Mouse (Mus musculus) thymus, postnatal 0 days (tissue): ENCODE data around the gene Srp54c. TPM values are rescaled to one million over a fixed set of nuclear protein-coding genes. Genes with fewer than 3 reads are reported as not detected.
A peak's percentile ranks its signal among the peaks of the same experiment; 100 is the strongest.
"Not testable (repeated sequence)": the region's sequence is repeated elsewhere in the genome, so short reads cannot be mapped to it uniquely, and the experiment has no call there.

Experiments used
- DNase-seq: peaks from one replicate; pipeline ENCODE4 v3.0.0-alpha.2; 2015; ENCODE audit warnings: low spot score
- polyA plus RNA-seq: library from polyadenylated mRNA; unstranded; fragments of >200 nt; fragmentation: Nextera tagmentation; extraction: Ambion mirVana; gene quantifications from 2 replicates; pipeline ENCODE4 v1.2.1, GENCODE M21; 2015

Srp54c gene
- 72.5 and 81.4 TPM in 2 replicates for polyA plus RNA-seq

DNA sequence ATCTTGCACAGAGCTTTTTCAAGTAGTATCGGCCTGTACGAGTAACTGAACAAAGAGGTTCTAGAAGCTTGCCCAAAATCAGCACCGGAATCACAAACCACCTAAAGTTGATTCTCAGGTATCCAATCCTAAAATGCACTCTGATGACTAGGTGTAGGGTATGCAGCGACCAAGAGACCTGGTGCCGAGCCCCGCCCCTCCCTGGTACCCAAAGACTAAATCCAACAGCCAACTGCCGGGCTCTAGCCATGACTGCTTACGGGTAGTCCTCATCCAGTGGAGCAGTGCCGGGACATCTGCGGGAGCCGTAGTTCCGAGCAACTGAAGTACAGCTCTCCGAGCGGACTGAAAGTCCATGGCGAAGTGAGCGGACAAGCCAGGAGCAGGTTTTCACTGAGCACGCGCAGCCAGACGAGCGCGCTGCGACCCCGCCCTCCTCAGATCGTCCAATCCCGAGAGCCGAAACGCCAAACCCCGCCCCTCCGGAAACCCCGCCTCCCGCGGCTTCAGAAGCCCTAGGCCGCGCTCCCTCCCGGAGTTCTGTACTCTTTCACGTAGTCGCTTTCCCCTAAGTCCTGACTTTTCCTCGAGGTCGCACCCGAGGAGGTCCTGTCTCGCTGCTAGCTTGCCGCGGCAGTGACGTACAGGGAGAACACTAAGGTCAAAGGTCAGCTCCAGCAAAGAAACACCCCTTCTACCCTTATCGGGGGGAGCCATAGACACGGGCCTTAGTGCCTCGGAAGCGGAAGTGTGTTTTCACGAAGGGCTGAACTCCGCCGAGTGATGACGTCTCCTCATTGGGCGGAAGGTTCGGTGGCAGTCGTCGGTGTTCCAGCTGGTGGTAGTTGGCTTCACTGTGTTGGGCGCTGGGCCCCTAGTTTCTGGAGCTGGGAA, at the start of gene Srp54c:
Gene Srp54c, plus strand, starts transcription at position 543 of the 894 bp plus-strand sequence.
- not testable (repeated sequence) for DNase-seq

DNA sequence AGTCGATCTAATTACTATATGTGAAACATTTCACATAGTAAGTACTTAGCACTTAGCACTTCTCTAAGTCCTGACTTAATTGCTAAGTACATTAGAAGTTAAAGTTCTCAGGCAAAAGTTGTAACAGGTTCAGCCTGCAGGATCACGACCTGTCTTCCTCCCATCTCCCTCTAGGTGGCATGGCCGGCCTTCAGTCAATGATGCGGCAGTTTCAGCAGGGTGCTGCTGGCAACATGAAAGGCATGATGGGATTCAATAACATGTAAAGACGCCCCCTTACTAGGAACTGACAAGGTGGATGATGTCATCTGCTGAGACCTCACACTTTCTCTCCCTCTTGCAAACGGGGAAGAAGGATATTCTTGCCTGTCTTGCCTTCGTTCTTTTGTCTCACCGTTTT, 42.3 kb upstream of the Srp54c start:
- DNase-seq, result not testable (repeated sequence)

DNA sequence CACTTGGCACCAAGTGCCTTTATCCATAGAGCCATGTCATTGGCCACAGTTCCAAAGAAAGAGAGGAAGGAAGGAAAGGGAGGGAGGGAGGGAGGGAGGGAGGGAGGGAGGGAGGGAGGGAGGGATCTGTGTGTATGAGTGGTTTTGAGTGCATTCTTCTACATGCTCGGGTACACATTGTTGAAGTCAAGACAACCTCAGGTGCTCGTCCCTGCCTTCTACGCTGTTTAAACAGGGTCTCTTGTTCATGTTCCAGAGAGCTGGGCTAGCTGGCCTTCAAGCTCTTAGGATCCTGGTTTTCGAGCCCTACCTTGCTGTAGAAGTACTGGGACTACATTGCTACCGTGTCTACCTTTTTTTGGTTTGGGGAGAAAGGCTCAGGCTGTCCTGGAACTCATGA, 40.8 kb upstream of the Srp54c start:
- not testable (repeated sequence) for DNase-seq

DNA sequence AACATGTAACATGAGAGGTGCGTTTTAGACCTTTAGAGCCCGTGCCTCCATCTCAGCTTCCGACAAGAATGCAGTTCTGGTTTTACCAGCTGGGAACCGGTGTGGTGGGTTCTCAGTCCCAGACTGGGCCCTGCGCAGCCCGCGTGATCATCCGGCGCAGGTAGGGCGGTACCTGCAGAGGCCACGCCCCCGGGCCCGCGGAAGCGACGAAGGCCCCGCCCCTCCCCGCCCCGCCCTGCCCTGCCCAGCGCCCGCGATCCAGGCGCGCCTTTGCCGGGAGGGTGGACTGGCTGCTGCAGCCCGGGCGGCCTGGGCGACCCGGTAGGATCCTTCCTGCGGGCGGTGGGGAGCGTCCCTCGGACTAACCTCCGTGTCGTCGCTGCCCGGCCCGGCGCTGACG, 30.7 kb upstream of the Srp54c start, which contains the start of gene 1700047I17Rik2:
Gene 1700047I17Rik2, plus strand, starts transcription at position 287 of the 400 bp plus-strand sequence.
- not testable (repeated sequence) for DNase-seq

DNA sequence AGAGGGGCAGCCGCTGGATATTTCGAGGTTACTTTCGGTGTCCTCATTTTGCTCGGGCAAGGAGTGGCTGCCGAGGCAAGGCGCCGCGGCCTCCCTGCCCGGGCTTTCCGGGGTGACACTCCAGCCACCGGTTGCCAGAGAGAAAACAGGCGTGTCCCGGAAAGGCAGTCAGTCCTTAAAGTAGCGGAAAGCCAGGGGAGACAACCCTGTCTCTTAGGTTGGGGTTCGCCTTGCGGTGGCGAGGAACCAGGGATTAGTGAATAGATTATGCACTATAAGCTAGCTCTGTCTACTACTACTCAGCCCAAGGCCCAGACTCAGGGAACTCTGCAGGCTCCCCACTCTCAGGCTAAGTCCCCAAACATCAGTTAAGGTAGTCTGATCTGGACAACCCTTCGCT, 30.2 kb upstream of the Srp54c start:
- DNase-seq, result not testable (repeated sequence)

DNA sequence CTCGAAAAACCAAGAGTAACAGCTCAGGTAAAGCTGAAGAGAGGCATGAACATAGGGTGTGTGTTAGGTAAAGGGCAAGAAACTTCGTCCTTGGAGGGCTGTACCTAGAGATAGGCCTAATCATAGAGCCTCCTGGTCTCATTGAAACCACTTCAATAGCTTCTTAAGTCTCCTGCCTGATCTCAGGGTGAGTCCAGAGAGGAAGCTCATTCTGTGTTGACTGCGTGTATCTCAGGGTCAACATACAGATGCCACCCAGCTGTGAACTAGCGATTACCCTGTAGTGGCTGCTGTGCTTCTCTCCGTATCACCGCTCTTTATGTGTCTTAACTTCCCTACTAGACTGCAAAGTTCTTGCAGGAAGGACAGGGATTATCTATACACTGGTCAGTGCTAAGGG, 17.0 kb upstream of the Srp54c start:
- not testable (repeated sequence) for DNase-seq

DNA sequence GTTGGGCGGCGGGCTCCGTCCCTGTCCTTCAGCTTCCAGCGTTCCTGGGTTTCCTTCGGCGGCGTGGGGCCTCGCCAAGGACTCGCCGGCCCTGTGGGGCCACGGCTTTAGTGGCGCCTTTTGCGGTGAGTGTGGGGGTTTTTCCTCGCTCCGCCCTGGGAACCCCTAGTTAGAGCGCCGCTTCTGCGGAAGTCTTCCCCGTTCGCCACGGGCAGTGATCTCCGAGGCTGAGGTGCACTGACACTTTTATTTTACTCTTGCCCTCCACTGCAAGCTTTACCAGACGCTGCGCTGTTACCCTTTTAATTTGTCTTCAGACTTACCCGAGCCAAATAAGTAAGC, 523 bp downstream of the Srp54c start:
- DNase-seq, result not testable (repeated sequence)

DNA sequence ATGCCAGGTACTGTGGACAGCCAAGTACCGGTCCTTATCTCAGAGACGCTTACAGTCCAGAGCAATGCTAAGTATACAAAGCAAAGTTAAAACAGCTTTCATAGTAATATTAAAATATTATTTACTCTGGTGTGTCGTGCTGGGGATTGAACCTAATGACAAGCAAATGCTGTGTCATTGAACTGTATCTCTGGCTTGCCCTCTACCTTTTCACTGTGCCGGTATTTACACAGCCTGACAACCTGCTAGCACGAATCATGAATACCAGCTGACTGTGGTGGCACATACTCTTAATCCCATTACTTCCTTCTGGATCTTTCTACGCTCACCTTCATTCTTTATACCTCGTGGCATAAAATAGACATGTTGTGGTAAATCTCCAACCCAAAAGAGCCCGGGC, 12.3 kb downstream of the Srp54c start:
- DNase-seq, result not testable (repeated sequence)

DNA sequence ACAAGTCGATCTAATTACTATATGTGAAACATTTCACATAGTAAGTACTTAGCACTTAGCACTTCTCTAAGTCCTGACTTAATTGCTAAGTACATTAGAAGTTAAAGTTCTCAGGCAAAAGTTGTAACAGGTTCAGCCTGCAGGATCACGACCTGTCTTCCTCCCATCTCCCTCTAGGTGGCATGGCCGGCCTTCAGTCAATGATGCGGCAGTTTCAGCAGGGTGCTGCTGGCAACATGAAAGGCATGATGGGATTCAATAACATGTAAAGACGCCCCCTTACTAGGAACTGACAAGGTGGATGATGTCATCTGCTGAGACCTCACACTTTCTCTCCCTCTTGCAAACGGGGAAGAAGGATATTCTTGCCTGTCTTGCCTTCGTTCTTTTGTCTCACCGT, 32.0 kb downstream of the Srp54c start:
- DNase-seq, result not testable (repeated sequence)

DNA sequence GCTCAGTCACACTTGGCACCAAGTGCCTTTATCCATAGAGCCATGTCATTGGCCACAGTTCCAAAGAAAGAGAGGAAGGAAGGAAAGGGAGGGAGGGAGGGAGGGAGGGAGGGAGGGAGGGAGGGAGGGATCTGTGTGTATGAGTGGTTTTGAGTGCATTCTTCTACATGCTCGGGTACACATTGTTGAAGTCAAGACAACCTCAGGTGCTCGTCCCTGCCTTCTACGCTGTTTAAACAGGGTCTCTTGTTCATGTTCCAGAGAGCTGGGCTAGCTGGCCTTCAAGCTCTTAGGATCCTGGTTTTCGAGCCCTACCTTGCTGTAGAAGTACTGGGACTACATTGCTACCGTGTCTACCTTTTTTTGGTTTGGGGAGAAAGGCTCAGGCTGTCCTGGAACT, 33.4 kb downstream of the Srp54c start:
- not testable (repeated sequence) for DNase-seq

DNA sequence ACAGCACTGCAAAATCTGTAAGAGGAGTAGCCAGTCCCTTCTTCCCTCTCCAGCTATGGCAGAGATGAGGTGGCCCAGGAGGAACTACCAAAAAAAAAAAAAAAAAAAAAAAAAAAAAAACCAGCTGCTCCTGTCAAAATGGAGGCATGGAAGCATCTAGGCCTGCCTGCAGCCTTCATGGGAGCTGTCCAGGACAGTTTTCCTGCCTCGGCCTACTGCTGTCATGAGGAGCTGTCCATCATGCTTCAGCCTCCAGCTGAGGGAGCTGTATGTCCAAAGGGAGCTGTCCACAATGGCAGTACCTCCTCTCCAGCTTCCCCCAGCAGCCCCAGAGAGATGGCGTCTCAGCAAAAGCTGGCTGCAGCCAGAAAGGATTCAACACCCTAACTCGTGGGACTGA, 42.3 kb downstream of the Srp54c start:
- DNase-seq, result no peak

DNA sequence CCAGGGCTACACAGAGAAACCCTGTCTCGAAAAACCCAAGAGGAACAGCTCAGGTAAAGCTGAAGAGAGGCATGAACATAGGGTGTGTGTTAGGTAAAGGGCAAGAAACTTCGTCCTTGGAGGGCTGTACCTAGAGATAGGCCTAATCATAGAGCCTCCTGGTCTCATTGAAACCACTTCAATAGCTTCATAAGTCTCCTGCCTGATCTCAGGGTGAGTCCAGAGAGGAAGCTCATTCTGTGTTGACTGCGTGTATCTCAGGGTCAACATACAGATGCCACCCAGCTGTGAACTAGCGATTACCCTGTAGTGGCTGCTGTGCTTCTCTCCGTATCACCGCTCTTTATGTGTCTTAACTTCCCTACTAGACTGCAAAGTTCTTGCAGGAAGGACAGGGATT, 47.6 kb downstream of the Srp54c start:
- not testable (repeated sequence) for DNase-seq

DNA sequence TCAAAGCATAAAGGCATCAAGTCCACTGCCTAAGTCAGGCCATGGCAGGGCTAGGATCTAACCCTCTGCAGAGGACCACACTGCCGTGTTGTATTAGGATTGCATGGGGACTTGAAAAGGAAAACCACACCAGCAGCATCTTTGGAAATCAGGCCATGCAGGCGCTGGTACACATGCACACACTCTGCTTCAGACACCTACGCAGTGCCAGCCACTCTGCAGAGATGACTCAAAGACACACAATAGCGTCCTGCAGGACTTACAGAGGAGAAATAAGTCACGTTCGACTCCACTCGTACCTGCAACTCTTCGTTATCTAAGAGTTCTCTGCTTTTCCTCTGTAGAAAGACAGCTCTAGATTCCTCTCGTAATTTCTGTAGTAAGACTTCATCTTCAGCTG, 68.1 kb downstream of the Srp54c start:
- no peak for DNase-seq

DNA sequence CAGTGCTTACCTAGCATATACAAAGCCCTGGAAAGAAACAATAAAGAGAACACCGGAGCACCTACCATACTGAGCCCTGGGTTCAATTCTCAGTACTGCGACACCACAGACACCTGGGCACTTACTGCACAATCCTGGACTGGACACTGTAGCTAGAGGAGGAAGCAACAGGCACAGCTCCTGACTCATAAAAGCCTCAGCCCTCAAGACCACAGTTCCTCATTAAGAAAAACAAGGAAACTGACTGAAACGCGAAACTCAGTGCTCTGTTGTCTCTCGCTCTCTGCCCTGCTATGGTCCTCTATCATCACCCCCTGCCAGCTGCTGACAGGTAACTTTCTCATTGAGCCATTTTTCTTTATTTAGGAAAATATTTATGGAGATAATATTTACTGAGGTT, 69.4 kb downstream of the Srp54c start, which contains the start of gene 1110008L16Rik:
Gene 1110008L16Rik, plus strand, starts transcription at position 242 of the 400 bp plus-strand sequence.
- no peak for DNase-seq

DNA sequence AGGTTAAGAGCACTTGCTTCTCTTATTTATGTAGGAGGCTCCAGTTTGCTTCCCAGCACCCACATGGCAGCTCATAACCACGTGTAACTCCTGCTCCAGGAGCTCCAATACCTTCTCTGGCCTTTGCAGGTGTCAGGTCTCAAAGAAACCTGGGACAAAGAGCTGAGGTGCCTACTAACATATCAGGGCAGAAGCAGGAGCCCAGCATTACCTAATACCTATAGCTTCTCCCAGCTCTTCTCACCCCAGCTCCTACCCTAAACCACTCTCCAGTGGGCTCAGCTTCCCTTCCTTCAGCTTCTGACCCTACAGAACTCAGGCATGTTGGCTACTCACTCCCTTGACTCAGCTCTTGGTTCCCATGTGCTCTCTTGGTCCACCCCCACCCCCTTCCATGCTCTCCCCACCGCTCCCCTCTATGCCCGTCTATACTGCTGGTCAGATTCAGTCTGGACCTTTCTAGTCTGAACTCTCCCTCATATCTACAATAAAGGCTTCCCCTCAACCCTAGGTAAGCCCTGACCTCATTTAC, 70.9 kb downstream of the Srp54c start:
- no peak for DNase-seq

DNA sequence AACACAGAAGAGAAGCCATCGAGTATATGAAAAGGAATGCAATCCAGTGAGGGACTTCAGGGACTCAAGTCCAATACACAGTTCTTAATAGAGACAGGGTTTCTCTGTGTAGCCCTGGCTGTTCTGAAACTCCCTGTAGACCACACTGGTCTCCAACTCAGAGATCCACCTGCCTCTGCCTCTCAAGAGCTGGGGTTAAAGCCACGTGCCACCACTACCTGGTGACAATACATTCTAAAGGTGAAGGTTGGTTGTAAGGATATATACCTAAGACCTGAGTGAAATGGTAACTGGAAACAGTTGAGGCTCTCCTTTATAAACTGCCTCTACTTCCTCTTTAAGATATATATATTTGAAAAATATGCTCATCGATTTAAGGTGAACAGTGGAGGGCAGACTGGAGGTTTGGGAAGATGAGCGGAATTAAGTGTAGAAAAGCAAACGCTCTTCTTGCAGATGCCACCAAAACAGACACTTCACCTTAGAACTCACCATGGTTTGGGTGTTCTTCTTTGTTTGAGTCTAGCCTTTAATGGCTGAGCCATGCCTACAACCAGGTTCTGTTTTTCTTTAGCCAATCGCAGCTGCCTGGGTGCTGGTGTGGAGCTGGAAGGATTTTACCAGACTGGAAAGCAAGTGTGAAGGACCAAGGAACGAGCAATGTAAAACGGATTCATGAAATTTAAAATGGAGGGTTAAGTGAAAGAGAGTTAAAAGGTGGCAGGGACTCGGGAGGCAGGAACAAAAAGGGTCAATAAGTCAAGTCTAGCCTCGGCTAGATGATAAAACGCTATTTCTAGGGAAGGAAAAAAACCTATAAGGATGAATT, 71.7 kb downstream of the Srp54c start:
- peak; percentile 15 for DNase-seq

DNA sequence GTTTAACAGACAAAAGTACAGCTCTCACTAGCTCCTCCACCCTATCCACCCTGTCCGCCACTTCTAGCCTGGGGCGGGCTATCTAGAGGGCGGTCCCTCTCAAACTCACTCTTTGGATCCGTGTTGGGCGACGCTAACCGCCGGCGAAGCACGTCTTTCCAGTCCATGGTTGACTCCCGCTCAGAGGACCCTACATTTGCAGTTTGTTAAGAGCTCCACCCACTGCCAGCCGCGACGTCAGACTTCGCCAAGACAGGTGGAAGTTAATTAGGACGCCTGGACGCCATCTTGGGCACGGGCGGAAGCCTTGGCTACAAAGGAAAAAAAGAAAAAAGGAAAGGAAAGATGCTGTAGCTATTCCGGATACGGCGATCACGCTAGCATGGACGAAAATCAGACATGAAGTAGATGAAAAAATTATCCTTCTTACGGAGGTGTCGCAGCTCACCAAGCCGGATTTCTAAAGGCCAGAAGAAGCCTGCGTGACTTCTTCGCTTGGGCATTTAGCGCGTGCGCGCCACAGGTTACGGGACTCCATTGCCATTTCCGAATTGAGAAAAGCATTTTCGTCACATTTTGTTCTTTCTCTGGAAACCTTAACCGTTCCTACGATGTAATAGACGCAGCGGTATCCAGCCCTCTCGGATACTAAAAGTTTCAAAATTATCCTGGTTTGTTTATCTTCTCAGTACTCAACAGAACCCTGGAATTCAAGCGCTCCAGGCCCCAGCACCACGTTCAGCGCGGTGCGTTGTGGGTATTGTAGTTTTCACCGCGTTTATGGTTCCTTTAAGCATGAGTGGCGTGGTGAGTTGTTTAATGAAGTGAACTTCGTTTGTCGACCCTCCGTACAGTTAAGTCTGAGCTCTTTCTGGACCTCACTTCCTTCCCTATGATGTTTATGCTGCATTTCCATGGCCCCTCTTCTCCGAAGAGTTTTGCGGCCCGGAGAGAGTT, 72.8 kb downstream of the Srp54c start, which contains the start of gene Ppp2r3c:
Gene Ppp2r3c, minus strand, starts transcription at position 514 of the 957 bp plus-strand sequence.
- DNase-seq, result peak; percentile 94

DNA sequence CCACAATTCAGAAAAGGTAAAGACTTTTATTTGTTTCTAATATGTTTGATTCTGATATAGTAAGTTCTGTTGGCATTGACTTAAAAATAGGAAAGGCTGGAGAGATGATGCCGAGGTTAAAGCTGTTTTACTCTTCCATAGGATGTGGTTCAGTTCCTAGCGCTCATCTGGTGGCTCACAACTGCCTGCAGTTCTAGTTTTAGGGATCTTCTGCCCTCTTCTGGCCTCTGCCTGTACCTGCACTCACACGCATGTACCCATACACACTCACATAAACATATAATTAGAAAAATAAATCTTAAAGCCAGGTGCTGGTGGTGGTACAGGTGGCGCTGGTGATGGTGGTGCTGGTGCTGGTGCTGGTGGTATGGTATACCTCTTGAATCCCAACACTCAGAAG, 76.4 kb downstream of the Srp54c start:
- DNase-seq, result no peak

DNA sequence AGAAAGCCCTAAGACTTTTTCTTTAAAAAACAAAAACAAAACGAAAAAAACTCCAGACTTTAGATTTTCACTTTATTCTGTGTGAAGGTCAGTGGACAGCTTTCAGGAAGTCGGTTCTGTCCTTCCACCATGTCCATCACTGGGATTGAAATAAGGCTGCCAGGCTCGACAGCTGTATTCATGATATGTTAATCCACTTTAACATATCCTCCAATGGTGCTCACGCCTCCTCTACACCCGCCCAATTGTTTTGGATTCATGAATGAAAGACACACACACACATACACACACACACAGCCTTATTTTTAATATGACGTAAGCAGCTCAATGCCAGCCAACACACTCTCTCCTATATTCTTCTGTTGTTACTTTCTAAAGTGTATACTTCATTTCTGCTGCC, 77.6 kb downstream of the Srp54c start:
- DNase-seq, result no peak

DNA sequence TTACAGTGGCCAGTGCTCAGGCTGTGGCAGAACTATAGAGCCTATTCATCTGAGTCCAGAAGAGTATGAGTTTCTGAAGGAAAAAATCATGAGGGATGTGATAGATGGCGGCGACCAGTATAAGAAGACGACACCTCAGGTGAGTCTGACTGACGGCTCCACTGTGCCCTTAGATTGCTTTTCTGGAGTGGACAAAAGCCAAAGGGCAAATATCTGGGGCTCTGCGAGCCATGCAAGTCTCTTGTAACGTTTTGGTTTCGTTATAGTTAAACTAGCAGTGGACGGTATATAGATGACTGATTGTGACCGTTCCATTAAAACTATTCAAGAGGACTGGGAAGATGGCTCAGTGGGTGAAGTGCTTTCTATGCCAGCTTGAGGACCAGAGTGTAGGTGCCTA, 78.8 kb downstream of the Srp54c start:
- no peak for DNase-seq
